Mouse (Mus musculus): Measurements from ENCODE around the gene 1700003E16Rik.

DNA sequence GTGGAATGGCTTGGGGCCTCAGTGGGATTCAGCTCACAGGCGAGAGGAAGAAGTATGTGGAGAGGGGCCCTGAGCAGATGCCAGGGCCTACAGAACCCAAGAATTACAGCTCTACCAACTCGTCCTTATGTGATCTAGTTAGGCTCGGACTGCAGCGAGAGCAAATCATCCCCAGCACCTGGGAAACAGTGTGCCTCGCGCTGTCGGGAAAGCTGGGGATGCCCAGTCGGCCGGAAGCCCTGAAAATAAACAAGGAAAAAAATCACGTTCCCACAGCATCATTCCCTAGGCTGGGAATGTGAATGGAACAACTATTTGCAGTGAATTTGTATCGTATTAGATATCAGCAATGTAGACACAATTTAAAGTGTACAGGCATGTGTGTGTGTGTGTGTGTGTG lies 50.1 kb downstream of the 1700003E16Rik start:
- TF ChIP-seq USF1 (IDR thresholded peaks at IDR 0.05; ENCODE audit: low read depth, low read length): no peak
- no peak for TF ChIP-seq ZNF384 (IDR thresholded peaks at IDR 0.05; ENCODE audit: low read depth, low read length)
